ENCODE assay signal across 11 mouse cellular contexts in genomic region chr9:44686638-44687037, GRCm38 (mm10). TPM values are rescaled to one million over a fixed set of nuclear protein-coding genes. Genes with fewer than 3 reads are reported as not detected.
DNase-seq lines count a peak whose midpoint lies in the region; ATAC-seq and TF ChIP-seq lines count a peak whose summit lies in the region.
"Had no signal": no experiment of that assay in that cellular context is flagged by ENCODE, and none has a peak within 500 bp of the region (broad histone marks: within the 10 kb centered on the region; RNA-seq: fewer than 3 reads in every experiment).

No protein-coding gene starts in this region.

- TF ChIP-seq CTCF in gastrocnemius, adult 2 months (IDR thresholded peaks at IDR 0.05): no peak
- TF ChIP-seq CTCF in hindbrain, postnatal 0 days (IDR thresholded peaks at IDR 0.05; ENCODE audit: low read depth): no peak

- H3K27ac ChIP-seq in gastrocnemius, adult 2 months: peak overlapping the region; percentile 24
- peak overlapping the region; percentile 56; the same call in 1 of the 2 replicates for H3K27ac ChIP-seq in hindbrain, postnatal 0 days

- H3K9me3 ChIP-seq in hindbrain, postnatal 0 days (ENCODE audit: low read length): no peaks in the 10 kb centered on the region

- peaks cover 15% of the 10 kb centered on the region for H3K4me1 ChIP-seq in hindbrain, postnatal 0 days (ENCODE audit: insufficient read depth, low read length)

- intact Hi-C loops in gastrocnemius, adult 2 months (cut with DNase I): no loop called here

- 18% methylated on average over 5 of the region's 5 CpGs for WGBS in hindbrain, postnatal 0 days

- 0 out of 2 replicates have a peak overlapping the region, but pooled peaks have one; percentile 7 for H3K4me2 ChIP-seq in hindbrain, postnatal 0 days (ENCODE audit: low read depth, low read length)

- no peak for DNase-seq in gastrocnemius, adult 2 months
- no peak for DNase-seq in gastrocnemius, postnatal 25 days
- peak; percentile 34 for DNase-seq in lung, postnatal 10 days
- DNase-seq in lung, postnatal 4 days: no peak
- peak; percentile 90 for DNase-seq in hindbrain, postnatal 0 days (ENCODE audit: low spot score)
- peak; percentile 61 for DNase-seq in right cerebral cortex, postnatal 14 days
- DNase-seq in frontal cortex, postnatal 14 days (ENCODE audit: low spot score in 2 of 2): no peak
- DNase-seq in spleen, adult 12 weeks (ENCODE audit: low spot score): no peak

- peaks cover 18% of the 10 kb centered on the region; the same call in 1 of the 2 replicates for H3K36me3 ChIP-seq in hindbrain, postnatal 0 days (ENCODE audit: insufficient read depth, low read length)

- no peak overlapping the region for H3K9ac ChIP-seq in hindbrain, postnatal 0 days (replicated peaks; ENCODE audit: low read length)

- peak; percentile 77 for ATAC-seq in hindbrain, postnatal 0 days

- H3K27me3 ChIP-seq in hindbrain, postnatal 0 days (ENCODE audit: insufficient read depth, low read length): no peaks in the 10 kb centered on the region

- no peak overlapping the region for H3K4me3 ChIP-seq in gastrocnemius, adult 2 months
- H3K4me3 ChIP-seq in hindbrain, postnatal 0 days (ENCODE audit: low read length): no peak overlapping the region

RNA-seq across cellular contexts. Expression of gene Treh, which starts 13.6 kb away (rescaled TPM):
- not detected for total RNA-seq in gastrocnemius, adult 2 months (2021)
- not detected for total RNA-seq in gastrocnemius, postnatal 25 days (2021)
- not detected in 2 replicates for total RNA-seq in hindbrain, postnatal 0 days (2014; rRNA removed)
- not detected in 2 replicates for polyA plus RNA-seq in hindbrain, postnatal 0 days (2015; fragmentation: Nextera tagmentation; extraction: Ambion mirVana)
- total RNA-seq: layer of hippocampus, adult 18-20 months had no signal
- polyA plus RNA-seq: C2C12; stomach, embryonic 14.5 days had no signal

RNA-seq across cellular contexts. Expression of gene Phldb1, which starts 48.4 kb away (rescaled TPM):
- 10 to 100 TPM; 29.3 to 32.1 TPM for total RNA-seq in gastrocnemius, adult 2 months (2021)
- total RNA-seq in gastrocnemius, postnatal 25 days (2021): 10 to 100 TPM; 38.0 to 40.5 TPM
- total RNA-seq in hindbrain, postnatal 0 days (2014; rRNA removed): 114 and 152 TPM in 2 replicates
- 31.9 and 35.3 TPM in 2 replicates for polyA plus RNA-seq in hindbrain, postnatal 0 days (2015; fragmentation: Nextera tagmentation; extraction: Ambion mirVana)

Comparison
In these comparisons a context has a peak if more than half of its experiments do, and no peak if none do; other contexts are left out.
1. DNase-seq: peak in lung, postnatal 10 days (single experiment), hindbrain, postnatal 0 days (single experiment) and right cerebral cortex, postnatal 14 days (single experiment); none in gastrocnemius, adult 2 months (single experiment), gastrocnemius, postnatal 25 days (single experiment), lung, postnatal 4 days (0 of 2), frontal cortex, postnatal 14 days (0 of 2) and spleen, adult 12 weeks (single experiment).